Mouse (Mus musculus) right cerebral cortex, adult 18-20 months (tissue): ENCODE measurements around the gene Atp1a1.

Experiments
- DNase-seq: peaks from one replicate; pipeline ENCODE4 v3.0.0; 2022; ENCODE audit warnings: mixed read lengths

Atp1a1 gene

DNA sequence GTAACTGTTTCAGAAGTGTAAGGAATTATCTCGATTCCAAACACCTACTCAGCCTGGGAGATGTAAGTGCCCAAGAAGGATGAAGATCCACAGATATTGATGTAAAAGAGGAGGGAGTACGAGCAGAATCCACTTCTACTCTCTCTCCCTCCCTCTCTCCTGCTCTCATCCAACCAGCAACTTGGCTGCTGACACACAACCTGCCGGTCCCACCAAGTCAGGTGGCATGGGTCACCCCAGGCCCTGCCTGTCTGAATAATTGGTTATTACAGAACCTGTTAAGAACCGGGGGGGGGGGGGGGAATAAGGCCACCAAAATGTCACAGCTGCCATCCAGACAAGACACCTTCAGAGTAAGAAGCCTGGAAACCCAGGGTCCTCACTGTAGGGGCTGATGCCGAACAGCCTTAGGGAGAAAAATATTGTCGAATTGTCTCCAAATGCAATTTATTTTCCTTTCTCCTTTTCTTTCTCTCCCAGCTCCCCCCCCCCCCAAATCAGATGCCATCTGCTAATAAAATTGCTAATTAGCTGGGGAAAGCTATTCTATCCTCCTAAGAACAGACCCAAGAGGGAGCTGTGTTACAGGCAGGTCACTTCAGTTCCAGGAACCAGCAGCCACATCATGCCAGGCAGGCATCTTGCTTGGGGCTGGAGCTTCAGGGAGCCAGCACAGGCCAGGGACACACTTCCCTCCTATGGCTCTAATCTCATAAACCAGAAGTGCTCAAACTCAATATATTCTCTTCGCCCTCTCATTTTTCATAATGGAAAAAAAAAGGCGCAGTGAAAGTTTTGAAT lies 6.7 kb upstream of the Atp1a1 start:
- no peak for DNase-seq

DNA sequence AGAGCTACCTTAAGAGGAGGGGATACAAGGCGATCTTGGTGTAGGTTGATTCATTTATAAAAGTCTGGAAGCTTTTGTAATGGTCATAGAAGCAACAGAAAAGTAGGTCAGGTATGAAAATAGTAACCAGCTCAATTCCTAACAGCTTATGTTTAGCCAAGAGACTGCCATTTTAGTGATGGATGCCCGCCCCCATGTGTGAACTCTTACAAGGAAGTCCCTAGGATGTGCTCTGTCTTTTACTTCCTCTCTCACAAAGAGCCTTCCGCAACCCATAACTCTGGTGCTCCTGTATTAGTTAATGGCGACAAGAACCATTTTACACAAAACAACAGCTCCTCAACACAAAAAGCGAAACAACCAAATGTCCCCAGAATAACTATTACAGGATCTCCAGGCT lies 4.8 kb upstream of the Atp1a1 start:
- DNase-seq = no peak

DNA sequence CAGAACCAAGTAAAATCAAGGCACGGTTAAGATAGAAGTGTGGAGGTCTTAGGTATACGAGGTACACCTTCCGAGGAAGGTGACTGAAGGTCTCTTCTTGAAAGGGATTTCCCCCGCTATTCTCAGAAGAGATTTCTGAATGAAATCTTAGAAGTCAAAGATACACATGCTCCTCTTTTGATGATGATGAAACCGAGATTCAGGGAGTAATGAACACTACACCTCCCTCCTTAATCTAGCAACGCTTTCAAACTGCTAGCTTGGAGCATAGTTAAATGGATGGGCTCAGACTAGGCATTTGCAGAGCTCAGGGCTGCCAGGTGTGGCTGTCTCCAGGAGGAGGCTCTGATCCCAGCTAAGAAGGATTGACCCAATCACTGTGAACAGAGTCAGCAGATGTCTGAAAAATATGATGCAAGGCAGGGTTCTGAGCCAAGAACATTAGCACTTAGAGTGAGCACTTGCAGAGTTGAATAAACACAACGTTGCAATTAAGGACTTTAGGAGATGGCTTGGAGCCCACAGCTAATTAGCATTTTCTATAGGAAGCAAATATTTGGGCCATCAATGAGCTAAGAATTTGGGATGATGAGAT lies 2.5 kb upstream of the Atp1a1 start:
- no peak for DNase-seq

DNA sequence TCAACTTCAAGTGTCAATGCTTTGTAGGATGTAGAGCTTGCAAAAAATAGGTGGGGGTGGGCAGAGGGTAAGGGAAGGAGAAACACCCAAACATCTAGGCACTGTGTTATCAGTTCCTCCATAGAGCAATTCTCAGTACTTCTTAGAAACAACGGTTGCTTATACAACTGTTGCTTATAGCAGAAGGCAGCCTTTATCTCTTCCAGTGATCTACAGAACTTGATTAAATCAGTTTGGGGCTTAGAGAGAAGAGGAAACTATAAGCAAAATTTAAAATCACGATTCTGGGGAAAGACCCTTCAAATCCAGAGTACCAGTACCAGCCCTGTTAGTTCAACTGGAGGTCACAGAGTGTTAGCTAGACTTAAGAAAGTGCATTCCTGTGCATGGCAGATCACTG lies 1.2 kb upstream of the Atp1a1 start:
- no peak for DNase-seq

DNA sequence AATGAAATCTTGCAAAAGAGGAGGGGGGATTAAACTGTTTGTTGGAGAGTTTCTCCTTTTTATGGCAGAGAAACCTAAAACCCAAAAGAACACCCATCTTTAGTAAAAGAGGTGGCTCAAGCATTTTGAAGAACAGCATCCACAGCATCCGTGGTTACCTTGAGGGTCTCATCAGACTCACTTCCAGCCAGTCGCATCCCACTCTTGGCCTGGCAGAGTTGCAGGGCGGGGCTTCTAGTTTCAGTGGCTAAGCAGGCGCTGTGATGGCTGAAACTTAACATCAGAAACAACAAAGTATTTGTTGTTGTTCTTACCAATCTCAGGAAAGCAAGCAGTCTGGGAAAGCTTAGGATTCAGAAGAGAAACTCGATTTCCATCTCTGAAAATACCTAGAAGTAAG lies 807 bp upstream of the Atp1a1 start:
- DNase-seq = no peak

- DNase-seq = peak; percentile 69
These were observed 579 bp downstream of the Atp1a1 start for GRCm38 (mm10) chr3:101603661-101604549.

GRCm38 (mm10) chr3:101603194-101603593 lies 1.3 kb downstream of the Atp1a1 start:
- DNase-seq = no peak

- DNase-seq = no peak
These were observed 1.9 kb downstream of the Atp1a1 start for GRCm38 (mm10) chr3:101602511-101603055.

DNA sequence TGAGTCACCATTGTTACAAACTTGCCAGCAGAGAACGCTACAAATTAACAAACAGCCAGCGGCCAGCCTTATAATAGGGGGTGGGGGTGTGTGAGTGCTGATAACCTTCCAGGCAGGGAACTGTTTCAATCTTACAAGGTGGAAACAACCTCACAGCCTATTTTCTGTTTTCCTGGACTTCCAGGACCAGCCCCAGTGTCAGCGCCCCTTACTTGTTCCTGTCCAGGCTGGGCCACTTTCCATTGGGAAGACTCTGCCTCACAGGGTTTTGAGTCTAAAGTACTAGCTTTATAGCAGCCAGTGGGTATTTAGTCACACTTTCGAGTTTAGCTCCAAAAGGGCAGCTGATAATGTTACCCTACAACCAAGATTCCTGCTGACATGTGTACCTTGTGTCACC lies 2.8 kb downstream of the Atp1a1 start:
- no peak for DNase-seq

DNA sequence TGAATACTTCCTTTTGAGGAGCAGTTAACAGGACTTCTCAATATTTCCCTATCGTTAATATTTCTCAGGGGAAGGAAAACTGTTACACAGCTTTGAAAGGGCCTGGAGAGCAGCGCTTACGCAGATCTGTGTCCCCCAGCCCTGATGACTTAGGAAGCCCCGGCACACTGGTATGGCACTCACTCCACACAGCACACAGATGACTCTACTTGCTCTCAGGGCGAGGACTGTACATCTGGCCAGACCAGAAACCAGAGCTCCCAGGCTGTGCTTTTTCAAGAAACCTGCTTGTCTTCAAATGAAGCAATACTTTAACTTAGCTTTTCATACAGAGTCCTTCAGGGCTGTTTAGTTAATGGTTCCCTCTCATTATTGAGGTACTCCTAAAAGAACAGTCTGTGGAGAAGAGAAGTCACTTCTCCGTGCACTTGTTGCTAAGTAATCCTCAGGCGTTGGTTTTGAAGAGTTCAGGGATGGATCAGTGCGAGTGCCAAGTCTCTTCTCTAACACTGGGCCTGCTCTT lies 3.4 kb downstream of the Atp1a1 start:
- no peak for DNase-seq

- DNase-seq = no peak
These were observed 4.4 kb downstream of the Atp1a1 start for GRCm38 (mm10) chr3:101599920-101600741.

DNA sequence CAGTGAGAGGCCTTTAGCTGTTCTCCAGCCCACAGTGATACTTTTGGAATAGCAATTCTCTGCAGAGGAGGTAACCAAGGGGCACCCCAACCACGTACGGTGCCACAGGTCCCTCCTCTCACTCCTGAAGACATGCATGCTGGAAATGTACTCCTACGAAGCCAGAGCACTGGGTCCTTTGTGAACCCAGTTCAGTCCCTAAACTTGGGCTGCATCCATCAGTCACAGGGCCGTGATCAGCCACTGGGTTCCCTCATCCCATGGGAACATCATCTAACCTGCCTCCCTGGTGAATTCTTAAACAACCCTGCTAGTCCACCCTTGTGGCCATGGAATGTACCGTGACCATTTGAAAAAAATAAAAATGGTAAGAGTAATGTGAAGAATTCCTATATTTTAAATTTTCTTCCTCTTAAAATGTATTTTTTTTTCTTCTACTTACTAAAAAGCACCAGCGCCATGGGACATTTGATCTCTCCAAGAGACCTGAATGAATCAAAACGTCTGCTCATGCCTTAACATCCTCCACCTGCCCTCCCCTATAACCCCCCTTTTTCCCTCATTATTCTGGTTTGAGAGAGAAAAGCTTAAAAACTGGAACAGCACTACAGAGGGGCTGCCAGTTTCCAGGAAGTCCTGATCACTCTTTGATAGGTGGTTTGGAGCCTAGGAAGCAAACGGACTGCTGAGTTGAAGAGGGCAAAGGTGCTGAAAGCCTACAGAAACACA lies 5.1 kb downstream of the Atp1a1 start:
- DNase-seq = no peak

GRCm38 (mm10) chr3:101598231-101598905 lies 6.1 kb downstream of the Atp1a1 start:
- DNase-seq = no peak

GRCm38 (mm10) chr3:101597317-101598096 lies 7.0 kb downstream of the Atp1a1 start:
- no peak for DNase-seq

DNA sequence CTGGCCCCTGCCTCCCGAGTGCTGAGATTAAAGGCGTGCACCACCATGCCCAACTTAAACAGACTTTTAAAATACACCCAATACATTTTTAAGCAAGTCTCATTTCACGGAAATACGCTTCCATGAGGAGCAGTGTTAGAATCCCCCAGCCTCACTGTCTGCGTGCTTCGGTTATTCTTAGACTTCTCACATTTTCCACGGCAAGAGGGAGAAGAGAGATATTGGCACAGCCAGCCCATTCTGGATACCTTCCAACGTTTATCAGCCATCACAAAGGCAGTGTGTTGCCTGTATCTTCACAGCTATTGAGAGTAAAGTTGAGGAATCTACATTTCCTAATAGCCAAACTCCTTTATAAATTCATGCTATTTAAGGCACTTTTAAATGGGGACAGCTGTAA lies 7.8 kb downstream of the Atp1a1 start:
- no peak for DNase-seq

DNA sequence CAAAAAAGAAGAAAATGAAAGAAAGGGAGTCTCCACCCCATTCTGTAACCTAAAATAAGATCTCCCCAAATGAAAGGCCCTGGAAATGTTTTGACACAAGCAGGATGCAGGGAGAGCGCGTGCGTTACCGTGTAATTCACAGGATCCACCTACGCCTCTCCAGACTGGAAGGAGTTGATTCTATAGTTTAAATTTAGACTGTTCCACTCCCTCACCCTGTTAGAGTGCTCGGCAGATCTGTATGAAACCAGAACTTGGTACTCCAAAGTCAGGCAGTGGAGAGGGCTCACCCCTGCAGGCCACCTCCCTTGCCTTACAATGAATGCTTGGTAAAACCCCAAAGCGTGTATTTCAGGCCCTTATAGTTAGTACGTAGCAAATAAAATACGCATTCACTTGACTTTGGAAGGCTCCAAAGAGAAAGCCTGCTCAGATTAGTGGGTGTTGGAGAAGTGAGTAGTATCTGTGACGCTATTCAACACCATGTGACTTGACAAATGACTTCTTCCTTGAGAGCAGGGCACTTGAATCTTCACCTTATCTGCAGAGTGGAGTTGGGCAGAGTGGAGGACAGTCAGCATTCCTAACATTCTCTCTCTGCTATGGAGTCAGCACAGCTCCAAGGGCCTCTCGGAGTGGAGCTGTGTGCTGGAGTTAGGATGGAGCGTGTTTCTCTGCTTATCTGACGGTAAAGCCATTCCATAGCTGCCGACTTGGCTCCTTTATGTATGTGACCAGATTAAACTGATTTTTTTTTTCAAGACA lies 8.4 kb downstream of the Atp1a1 start:
- DNase-seq = peak; percentile 90

DNA sequence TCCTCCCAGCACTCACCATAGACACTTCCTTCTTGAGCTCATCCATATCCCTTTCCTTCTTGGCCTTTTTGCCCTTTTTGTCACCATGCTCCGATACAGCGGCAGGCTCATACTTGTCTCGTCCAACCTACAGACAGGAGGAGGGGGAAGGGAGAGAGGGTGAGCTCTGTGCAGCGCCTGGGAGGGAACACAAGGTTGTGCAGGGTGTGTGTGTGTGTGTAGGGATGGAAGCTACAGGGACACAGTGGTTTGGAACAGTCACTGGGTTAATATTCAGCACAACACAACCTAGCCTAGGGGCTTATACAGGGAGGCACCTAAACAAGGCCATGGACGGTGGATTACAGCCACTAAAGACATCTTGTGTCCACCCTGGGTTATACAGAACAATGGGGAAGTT lies 9.5 kb downstream of the Atp1a1 start:
- no peak for DNase-seq

DNA sequence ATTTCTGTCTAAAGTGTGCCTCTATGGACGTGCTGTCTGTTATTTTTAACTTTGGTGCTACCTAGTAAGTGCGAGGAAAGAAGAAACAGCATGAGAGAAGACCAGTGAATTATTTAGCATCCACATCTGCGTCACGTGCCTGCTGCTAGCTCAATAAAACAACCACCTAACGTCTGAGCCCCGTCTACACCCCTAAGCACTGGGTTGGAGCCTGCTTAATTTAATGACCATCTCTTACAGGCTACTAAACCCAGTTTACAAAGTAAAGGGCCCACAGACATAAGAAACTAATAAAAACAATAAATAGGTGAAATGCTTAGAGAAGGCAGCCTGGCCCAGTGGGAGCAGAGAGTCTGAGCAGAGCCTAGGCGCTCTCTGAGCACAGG lies 11.2 kb downstream of the Atp1a1 start:
- no peak for DNase-seq
